ENCODE assay signal across 27 mouse cellular contexts in genomic region chr5:139801880-139802279, GRCm38 (mm10). TPM values are rescaled to one million over a fixed set of nuclear protein-coding genes. Genes with fewer than 3 reads are reported as not detected.
A peak's percentile ranks its signal among the peaks of the same experiment; 100 is the strongest.
DNase-seq lines count a peak whose midpoint lies in the region; ATAC-seq and TF ChIP-seq lines count a peak whose summit lies in the region.
"Had no signal": no experiment of that assay in that cellular context is flagged by ENCODE, and none has a peak within 500 bp of the region (broad histone marks: within the 10 kb centered on the region; RNA-seq: fewer than 3 reads in every experiment).

No protein-coding gene starts in this region.

- WGBS in liver, embryonic 12.5 days (ENCODE audit: insufficient replicate concordance): 90% methylated on average over 10 of the region's 10 CpGs
- WGBS in liver, embryonic 11.5 days: 89% methylated on average over 10 of the region's 10 CpGs
- 90% methylated on average over 10 of the region's 10 CpGs for WGBS in liver, postnatal 0 days (ENCODE audit: insufficient replicate concordance)
- 93% methylated on average over 10 of the region's 10 CpGs for WGBS in stomach, postnatal 0 days

- no peak overlapping the region for H3K4me3 ChIP-seq in liver, embryonic 12.5 days
- no peak overlapping the region for H3K4me3 ChIP-seq in liver, embryonic 11.5 days (ENCODE audit: low read depth, low read length)
- H3K4me3 ChIP-seq in G1E (ENCODE audit: low read depth, low read length): peak overlapping the region; percentile 39; the same call in 1 of the 2 replicates
- no peak overlapping the region for H3K4me3 ChIP-seq in MEL (ENCODE audit: control insufficient read depth in 1 of 2, insufficient read depth in 1 of 2, low read depth in 2 of 2, low read length in 2 of 2)
- H3K4me3 ChIP-seq in liver, postnatal 0 days (ENCODE audit: low read depth, low read length): no peak overlapping the region
- no peak overlapping the region for H3K4me3 ChIP-seq in stomach, postnatal 0 days (ENCODE audit: low read depth, low read length)
- H3K4me3 ChIP-seq: heart, embryonic 13.5 days; hindbrain, embryonic 12.5 days had no signal

- H3K79me2 ChIP-seq in MEL (ENCODE audit: control insufficient read depth, insufficient read depth, low read length, poor library complexity): peaks cover 14% of the 10 kb centered on the region

- no peak for DNase-seq in liver, embryonic 11.5 days (ENCODE audit: low spot score)
- DNase-seq in G1E (ENCODE audit: low spot score) (no peak), MEL (ENCODE audit: low read depth, low spot score) (no peak), adipocyte (ENCODE audit: low spot score) (no peak)
- DNase-seq in liver, postnatal 0 days: peak; percentile 13
- no peak for DNase-seq in B cell, adult 2 months
- no peak for DNase-seq in stomach, postnatal 0 days (ENCODE audit: low spot score)
- DNase-seq: adrenal gland, adult 2 months; adrenal gland, postnatal 25 days; cerebellum, adult 18-20 months; cerebellum, adult 9-11 months; cerebellum, postnatal 36 days; gastrocnemius, postnatal 10 days; heart, postnatal 36 days had no signal

- TF ChIP-seq RAD21 in MEL (IDR thresholded peaks at IDR 0.05; ENCODE audit: low read depth, low read length): no peak

- H3K36me3 ChIP-seq in liver, embryonic 12.5 days: peaks cover 68% of the 10 kb centered on the region
- H3K36me3 ChIP-seq in liver, embryonic 11.5 days (ENCODE audit: control insufficient read depth, insufficient read depth, low read length): peaks cover 28% of the 10 kb centered on the region
- H3K36me3 ChIP-seq in G1E (replicated peaks): peaks cover 80% of the 10 kb centered on the region
- H3K36me3 ChIP-seq in MEL (ENCODE audit: control insufficient read depth in 1 of 2, insufficient read depth in 2 of 2, low read length in 2 of 2): peaks cover 0 to 20% of the 10 kb centered on the region in 2 experiments; a peak in 3 of 4 replicates
- peaks cover 53% of the 10 kb centered on the region for H3K36me3 ChIP-seq in liver, postnatal 0 days (replicated peaks; ENCODE audit: insufficient read depth, low read length)
- peaks cover 21% of the 10 kb centered on the region for H3K36me3 ChIP-seq in stomach, postnatal 0 days (ENCODE audit: control insufficient read depth, insufficient read depth, low read length)

- H3K9me3 ChIP-seq in liver, embryonic 12.5 days (replicated peaks): no peaks in the 10 kb centered on the region
- H3K9me3 ChIP-seq in liver, embryonic 11.5 days (ENCODE audit: control insufficient read depth, low read length): no peaks in the 10 kb centered on the region
- H3K9me3 ChIP-seq in G1E (replicated peaks) (no peaks in the 10 kb centered on the region), MEL (replicated peaks; ENCODE audit: insufficient read depth, low read length) (no peaks in the 10 kb centered on the region)
- no peaks in the 10 kb centered on the region for H3K9me3 ChIP-seq in liver, postnatal 0 days (ENCODE audit: low read length)
- H3K9me3 ChIP-seq in stomach, postnatal 0 days (ENCODE audit: control insufficient read depth, low read length): no peaks in the 10 kb centered on the region
- H3K9me3 ChIP-seq: heart, embryonic 13.5 days; hindbrain, embryonic 12.5 days had no signal

- H3K27me3 ChIP-seq in liver, embryonic 12.5 days (replicated peaks): no peaks in the 10 kb centered on the region
- no peaks in the 10 kb centered on the region for H3K27me3 ChIP-seq in liver, embryonic 11.5 days (replicated peaks; ENCODE audit: control insufficient read depth, insufficient read depth, low read length)
- no peaks in the 10 kb centered on the region for H3K27me3 ChIP-seq in G1E (ENCODE audit: insufficient read depth, low read length)
- no peaks in the 10 kb centered on the region for H3K27me3 ChIP-seq in MEL (ENCODE audit: control insufficient read depth in 1 of 2, insufficient read depth in 2 of 2, low read length in 2 of 2)
- H3K27me3 ChIP-seq in liver, postnatal 0 days (ENCODE audit: insufficient read depth, low read length): no peaks in the 10 kb centered on the region
- no peaks in the 10 kb centered on the region for H3K27me3 ChIP-seq in stomach, postnatal 0 days (ENCODE audit: control insufficient read depth, insufficient read depth, low read length)
- H3K27me3 ChIP-seq: heart, embryonic 13.5 days; Patski had no signal

- peak overlapping the region; percentile 70; the same call in 1 of the 2 replicates for H3K9ac ChIP-seq in liver, embryonic 12.5 days
- H3K9ac ChIP-seq in liver, embryonic 11.5 days (ENCODE audit: low read depth, low read length): no peak overlapping the region
- no peak overlapping the region for H3K9ac ChIP-seq in MEL (ENCODE audit: control insufficient read depth, low read depth, low read length, poor library complexity, severe bottlenecking)
- no peak overlapping the region for H3K9ac ChIP-seq in liver, postnatal 0 days (replicated peaks)
- no peak overlapping the region for H3K9ac ChIP-seq in stomach, postnatal 0 days (ENCODE audit: low read length)
- H3K9ac ChIP-seq: heart, embryonic 13.5 days; hindbrain, embryonic 12.5 days had no signal

- no peak for TF ChIP-seq EP300 in MEL (IDR thresholded peaks at IDR 0.05; ENCODE audit: low read depth in 1 of 2, low read length in 2 of 2)
- TF ChIP-seq EP300 in liver, postnatal 0 days (IDR thresholded peaks at IDR 0.05; ENCODE audit: low read depth): no peak
- TF ChIP-seq EP300 in stomach, postnatal 0 days (optimal IDR thresholded peaks at IDR 0.05): no peak

- 0 out of 4 replicates have a peak, but pooled peaks of 1 of the 2 experiments have one; percentile 14 for TF ChIP-seq POLR2A in MEL (IDR thresholded peaks at IDR 0.05; ENCODE audit: control insufficient read depth in 1 of 2, insufficient read depth in 1 of 2, low read depth in 1 of 2, low read length in 2 of 2, poor library complexity in 1 of 2)

- H3K4me1 ChIP-seq in liver, embryonic 12.5 days: peaks cover 85% of the 10 kb centered on the region
- peaks cover 55% of the 10 kb centered on the region for H3K4me1 ChIP-seq in liver, embryonic 11.5 days (replicated peaks; ENCODE audit: control insufficient read depth, insufficient read depth, low read length)
- H3K4me1 ChIP-seq in G1E (ENCODE audit: insufficient read depth, low read depth, low read length) (peaks cover 91% of the 10 kb centered on the region), MEL (ENCODE audit: control insufficient read depth in 1 of 2, insufficient read depth in 2 of 2, low read length in 2 of 2) (peaks cover 6 to 36% of the 10 kb centered on the region in 2 experiments)
- peaks cover 49% of the 10 kb centered on the region for H3K4me1 ChIP-seq in liver, postnatal 0 days (ENCODE audit: insufficient read depth)
- peaks cover 13% of the 10 kb centered on the region for H3K4me1 ChIP-seq in stomach, postnatal 0 days (replicated peaks; ENCODE audit: control insufficient read depth, insufficient read depth)

- no peak for ATAC-seq in liver, embryonic 12.5 days
- ATAC-seq in liver, embryonic 11.5 days (replicated peaks; ENCODE audit: low FRiP score): no peak
- ATAC-seq in G1E (ENCODE audit: extremely low read depth, insufficient number of reproducible peaks, low FRiP score, poor library complexity, severe bottlenecking): no peak
- ATAC-seq in liver, postnatal 0 days: no peak
- no peak for ATAC-seq in stomach, postnatal 0 days (ENCODE audit: low FRiP score, low TSS enrichment)
- ATAC-seq: activated CD4-positive, CD25-positive, alpha-beta regulatory T cell, adult 4 months; CD4-positive, CD25-positive, alpha-beta regulatory T cell, adult 4 months; forebrain, embryonic 16.5 days; hindbrain, embryonic 16.5 days; Patski had no signal

- peak overlapping the region; percentile 100 for H3K27ac ChIP-seq in liver, embryonic 12.5 days
- no peak overlapping the region for H3K27ac ChIP-seq in liver, embryonic 11.5 days (ENCODE audit: low read depth, low read length)
- no peak overlapping the region; the same call in 1 of the 2 replicates for H3K27ac ChIP-seq in MEL (ENCODE audit: control insufficient read depth, low read depth, low read length)
- 0 out of 2 replicates have a peak overlapping the region, but pooled peaks have one; percentile 11 for H3K27ac ChIP-seq in liver, postnatal 0 days (ENCODE audit: low read depth)
- H3K27ac ChIP-seq in stomach, postnatal 0 days (replicated peaks): no peak overlapping the region
- H3K27ac ChIP-seq: heart, embryonic 13.5 days; hindbrain, embryonic 12.5 days had no signal

- H3K4me2 ChIP-seq in liver, embryonic 12.5 days: no peak overlapping the region
- no peak overlapping the region for H3K4me2 ChIP-seq in liver, embryonic 11.5 days
- no peak overlapping the region for H3K4me2 ChIP-seq in liver, postnatal 0 days (ENCODE audit: low read depth, low read length)
- no peak overlapping the region for H3K4me2 ChIP-seq in stomach, postnatal 0 days (replicated peaks; ENCODE audit: low read depth)
- H3K4me2 ChIP-seq: heart, embryonic 13.5 days; hindbrain, embryonic 12.5 days had no signal

- no peak for TF ChIP-seq CTCF in G1E (IDR thresholded peaks at IDR 0.05; ENCODE audit: low read depth, low read length)
- TF ChIP-seq CTCF in MEL (IDR thresholded peaks at IDR 0.05 in 2 of 3, conservative IDR thresholded peaks at IDR 0.05 in 1 of 3; ENCODE audit: control insufficient read depth in 1 of 3, insufficient read depth in 1 of 3, low read depth in 2 of 3, low read length in 3 of 3, poor library complexity in 1 of 3, severe bottlenecking in 1 of 3): no peak
- no peak for TF ChIP-seq CTCF in liver, postnatal 0 days (IDR thresholded peaks at IDR 0.05; ENCODE audit: low read depth)
- no peak for TF ChIP-seq CTCF in stomach, postnatal 0 days (IDR thresholded peaks at IDR 0.05; ENCODE audit: low read depth)

RNA-seq across cellular contexts. Expression of gene Mafk, which starts 10.6 kb away (rescaled TPM):
- 47.7 and 48.9 TPM in 2 replicates for polyA plus RNA-seq in liver, embryonic 12.5 days (2016; fragmentation: Nextera tagmentation; extraction: Ambion mirVana)
- 30.4 and 35.1 TPM in 2 replicates for polyA plus RNA-seq in liver, embryonic 11.5 days (2014; fragmentation: Nextera tagmentation; extraction: Ambion mirVana)
- total RNA-seq in G1E (2014; fragmentation: Nextera tagmentation) (6.6 and 14.6 TPM in 2 replicates), G1E (2017) (24.9 and 30.9 TPM in 2 replicates), MEL (2012; rRNA removed) (43.6 and 62.1 TPM in 2 replicates)
- polyA plus RNA-seq in G1E (2012) (34.5 and 39.6 TPM in 2 replicates), MEL (2012; ENCODE audit: insufficient read depth in 1 of 2, insufficient read length in 2 of 2, low read depth in 1 of 2, low replicate concordance in 2 of 2, missing spikeins in 1 of 2) (10 to 100 TPM in 1 of 2 experiments, not detected in 1; 56.5 TPM)
- 15.7 and 19.1 TPM in 2 replicates for polyA plus RNA-seq in liver, postnatal 0 days (2015; fragmentation: Nextera tagmentation; extraction: Ambion mirVana)
- 19.4 TPM in 2 replicates for polyA plus RNA-seq in stomach, postnatal 0 days (2015; fragmentation: Nextera tagmentation; extraction: Ambion mirVana)

RNA-seq across cellular contexts. Expression of gene Tmem184a, which starts 17.8 kb away (rescaled TPM):
- 1.6 TPM in 2 replicates for polyA plus RNA-seq in liver, embryonic 12.5 days (2016; fragmentation: Nextera tagmentation; extraction: Ambion mirVana)
- 2.3 and 2.7 TPM in 2 replicates for polyA plus RNA-seq in liver, embryonic 11.5 days (2014; fragmentation: Nextera tagmentation; extraction: Ambion mirVana)
- 2.4 and 3.4 TPM in 2 replicates for total RNA-seq in G1E (2014; fragmentation: Nextera tagmentation)
- total RNA-seq in G1E (2017): 1.0 and 1.3 TPM in 2 replicates
- 4.2 and 5.7 TPM in 2 replicates for polyA plus RNA-seq in G1E (2012)
- 0.07 and 0.27 TPM in 2 replicates for total RNA-seq in MEL (2012; rRNA removed)
- under 1 TPM in 1 of 2 experiments, not detected in 1; 0.10 TPM for polyA plus RNA-seq in MEL (2012; ENCODE audit: insufficient read depth in 1 of 2, insufficient read length in 2 of 2, low read depth in 1 of 2, low replicate concordance in 2 of 2, missing spikeins in 1 of 2)
- 3.0 and 3.2 TPM in 2 replicates for polyA plus RNA-seq in liver, postnatal 0 days (2015; fragmentation: Nextera tagmentation; extraction: Ambion mirVana)
- polyA plus RNA-seq in stomach, postnatal 0 days (2015; fragmentation: Nextera tagmentation; extraction: Ambion mirVana): 72.0 and 84.3 TPM in 2 replicates
- total RNA-seq: adrenal gland, postnatal 25 days; heart, postnatal 36 days had no signal
- polyA plus RNA-seq: Patski had no signal

RNA-seq across cellular contexts. Expression of gene Gm26938, which starts 24.3 kb away (rescaled TPM):
- not detected in 2 replicates for polyA plus RNA-seq in liver, embryonic 12.5 days (2016; fragmentation: Nextera tagmentation; extraction: Ambion mirVana)
- not detected in 2 replicates for polyA plus RNA-seq in liver, embryonic 11.5 days (2014; fragmentation: Nextera tagmentation; extraction: Ambion mirVana)
- total RNA-seq in G1E (2014; fragmentation: Nextera tagmentation): not detected in 2 replicates
- total RNA-seq in G1E (2017): not detected in 2 replicates
- polyA plus RNA-seq in G1E (2012): not detected in 2 replicates
- total RNA-seq in MEL (2012; rRNA removed): not detected in 2 replicates
- polyA plus RNA-seq in MEL (2012; ENCODE audit: insufficient read depth in 1 of 2, insufficient read length in 2 of 2, low read depth in 1 of 2, low replicate concordance in 2 of 2, missing spikeins in 1 of 2): under 1 TPM in 1 of 2 experiments, not detected in 1; 0.11 TPM
- polyA plus RNA-seq in liver, postnatal 0 days (2015; fragmentation: Nextera tagmentation; extraction: Ambion mirVana): not detected in 2 replicates
- not detected in 2 replicates for polyA plus RNA-seq in stomach, postnatal 0 days (2015; fragmentation: Nextera tagmentation; extraction: Ambion mirVana)
- total RNA-seq: adrenal gland, adult 2 months; adrenal gland, postnatal 25 days; gastrocnemius, postnatal 10 days; gastrocnemius, postnatal 4 days; heart, adult 8-10 months; heart, postnatal 36 days had no signal
- polyA plus RNA-seq: activated CD4-positive, CD25-positive, alpha-beta regulatory T cell, adult 4 months; adrenal gland, adult 2 months; CD4-positive, CD25-positive, alpha-beta regulatory T cell, adult 4 months; embryonic facial prominence, embryonic 11.5 days; forebrain, embryonic 16.5 days; frontal cortex, adult 2 months; heart, embryonic 13.5 days; heart, postnatal 0 days; hindbrain, embryonic 12.5 days; hindbrain, embryonic 16.5 days; Patski had no signal

RNA-seq across cellular contexts. Expression of gene Psmg3, which starts 24.8 kb away (rescaled TPM):
- 75.6 and 80.9 TPM in 2 replicates for polyA plus RNA-seq in liver, embryonic 12.5 days (2016; fragmentation: Nextera tagmentation; extraction: Ambion mirVana)
- polyA plus RNA-seq in liver, embryonic 11.5 days (2014; fragmentation: Nextera tagmentation; extraction: Ambion mirVana): 112 and 124 TPM in 2 replicates
- total RNA-seq in G1E (2014; fragmentation: Nextera tagmentation) (14.0 and 17.5 TPM in 2 replicates), G1E (2017) (29.3 and 34.7 TPM in 2 replicates), MEL (2012; rRNA removed) (70.0 and 75.4 TPM in 2 replicates)
- polyA plus RNA-seq in G1E (2012) (50.3 and 52.7 TPM in 2 replicates), MEL (2012; ENCODE audit: insufficient read depth in 1 of 2, insufficient read length in 2 of 2, low read depth in 1 of 2, low replicate concordance in 2 of 2, missing spikeins in 1 of 2) (10 to 100 TPM in 1 of 2 experiments, not detected in 1; 81.9 TPM)
- polyA plus RNA-seq in liver, postnatal 0 days (2015; fragmentation: Nextera tagmentation; extraction: Ambion mirVana): 28.8 and 29.1 TPM in 2 replicates
- polyA plus RNA-seq in stomach, postnatal 0 days (2015; fragmentation: Nextera tagmentation; extraction: Ambion mirVana): 50.6 and 51.0 TPM in 2 replicates

RNA-seq across cellular contexts. Expression of gene Ints1, which starts 26.4 kb away (rescaled TPM):
- 21.8 and 23.3 TPM in 2 replicates for polyA plus RNA-seq in liver, embryonic 12.5 days (2016; fragmentation: Nextera tagmentation; extraction: Ambion mirVana)
- polyA plus RNA-seq in liver, embryonic 11.5 days (2014; fragmentation: Nextera tagmentation; extraction: Ambion mirVana): 34.9 TPM in 2 replicates
- 67.6 and 84.0 TPM in 2 replicates for total RNA-seq in G1E (2014; fragmentation: Nextera tagmentation)
- 22.1 and 25.2 TPM in 2 replicates for total RNA-seq in G1E (2017)
- 108 and 115 TPM in 2 replicates for polyA plus RNA-seq in G1E (2012)
- total RNA-seq in MEL (2012; rRNA removed): 77.9 and 82.5 TPM in 2 replicates
- polyA plus RNA-seq in MEL (2012; ENCODE audit: insufficient read depth in 1 of 2, insufficient read length in 2 of 2, low read depth in 1 of 2, low replicate concordance in 2 of 2, missing spikeins in 1 of 2): 10 to 100 TPM in 1 of 2 experiments, not detected in 1; 89.2 TPM
- 5.6 and 6.4 TPM in 2 replicates for polyA plus RNA-seq in liver, postnatal 0 days (2015; fragmentation: Nextera tagmentation; extraction: Ambion mirVana)
- polyA plus RNA-seq in stomach, postnatal 0 days (2015; fragmentation: Nextera tagmentation; extraction: Ambion mirVana): 7.9 and 8.0 TPM in 2 replicates

Comparison
In these comparisons a context has a peak if more than half of its experiments do, and no peak if none do; other contexts are left out.
1. H3K27ac ChIP-seq: peak in liver, embryonic 12.5 days (single experiment) and liver, postnatal 0 days (single experiment); none in liver, embryonic 11.5 days (single experiment), MEL (single experiment) and stomach, postnatal 0 days (single experiment).
2. RNA of gene Tmem184a, which starts 17.8 kb away (polyA plus RNA-seq): 72.0 to 84.3 TPM in stomach, postnatal 0 days; 4.2 to 5.7 TPM in G1E, 3.0 to 3.2 TPM in liver, postnatal 0 days, 2.3 to 2.7 TPM in liver, embryonic 11.5 days, 1.6 TPM in liver, embryonic 12.5 days and 0.10 TPM in MEL; every median in the first group is over 10 times any median in the second.